Comparison of ENCODE assay signal across 24 mouse cellular contexts in the genomic region with DNA sequence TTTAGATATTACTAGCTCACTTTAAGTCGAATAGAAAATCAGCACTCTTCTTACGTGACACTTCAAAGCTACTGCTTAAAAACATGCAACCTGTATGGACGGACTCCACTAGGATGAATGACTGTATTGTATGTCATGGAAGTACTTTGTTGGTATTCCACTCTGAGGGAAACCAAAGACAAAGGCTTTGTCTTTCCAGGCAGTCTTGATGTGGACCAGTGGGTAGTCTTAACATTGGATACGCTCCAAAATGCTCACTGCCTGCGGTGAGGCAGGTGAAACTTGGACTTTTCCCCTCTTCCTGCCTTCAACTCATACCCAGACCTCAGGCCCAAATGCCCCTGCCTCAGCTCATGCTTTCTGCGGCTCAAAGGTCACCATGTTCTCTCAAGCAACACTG. TPM values are rescaled to one million over a fixed set of nuclear protein-coding genes. Genes with fewer than 3 reads are reported as not detected.
DNase-seq lines count a peak whose midpoint lies in the region; ATAC-seq and TF ChIP-seq lines count a peak whose summit lies in the region.
"Had no signal": no experiment of that assay in that cellular context is flagged by ENCODE, and none has a peak within 500 bp of the region (broad histone marks: within the 10 kb centered on the region; RNA-seq: fewer than 3 reads in every experiment).

No protein-coding gene starts in this region.

- H3K9me3 ChIP-seq in lung, embryonic 16.5 days (ENCODE audit: control insufficient read depth, low read length): no peaks in the 10 kb centered on the region
- no peaks in the 10 kb centered on the region for H3K9me3 ChIP-seq in stomach, postnatal 0 days (ENCODE audit: control insufficient read depth, low read length)
- no peaks in the 10 kb centered on the region for H3K9me3 ChIP-seq in neural tube, embryonic 15.5 days (replicated peaks)
- H3K9me3 ChIP-seq: forebrain, embryonic 12.5 days; forebrain, embryonic 15.5 days; hindbrain, embryonic 12.5 days; hindbrain, embryonic 15.5 days had no signal

- no peaks in the 10 kb centered on the region for H3K36me3 ChIP-seq in lung, embryonic 16.5 days (ENCODE audit: control insufficient read depth, insufficient read depth, low read length)
- no peaks in the 10 kb centered on the region for H3K36me3 ChIP-seq in stomach, postnatal 0 days (ENCODE audit: control insufficient read depth, insufficient read depth, low read length)
- H3K36me3 ChIP-seq in neural tube, embryonic 15.5 days: no peaks in the 10 kb centered on the region
- H3K36me3 ChIP-seq: forebrain, embryonic 12.5 days; forebrain, embryonic 15.5 days; hindbrain, embryonic 12.5 days; hindbrain, embryonic 15.5 days had no signal

- TF ChIP-seq EP300 in stomach, postnatal 0 days (optimal IDR thresholded peaks at IDR 0.05): no peak

- peak overlapping the region; percentile 62 for H3K27ac ChIP-seq in lung, embryonic 16.5 days (ENCODE audit: low read length)
- no peak overlapping the region for H3K27ac ChIP-seq in stomach, postnatal 0 days (replicated peaks)
- no peak overlapping the region for H3K27ac ChIP-seq in neural tube, embryonic 15.5 days (replicated peaks)
- H3K27ac ChIP-seq: forebrain, embryonic 12.5 days; forebrain, embryonic 15.5 days; hindbrain, embryonic 12.5 days; hindbrain, embryonic 15.5 days had no signal

- H3K4me3 ChIP-seq in lung, embryonic 16.5 days (ENCODE audit: low read length): no peak overlapping the region
- H3K4me3 ChIP-seq in stomach, postnatal 0 days (ENCODE audit: low read depth, low read length): no peak overlapping the region
- no peak overlapping the region for H3K4me3 ChIP-seq in neural tube, embryonic 15.5 days (replicated peaks)
- H3K4me3 ChIP-seq: erythroblast, embryonic 14.5 days; forebrain, embryonic 12.5 days; forebrain, embryonic 15.5 days; hindbrain, embryonic 12.5 days; hindbrain, embryonic 15.5 days had no signal

- TF ChIP-seq CTCF in stomach, postnatal 0 days (IDR thresholded peaks at IDR 0.05; ENCODE audit: low read depth): no peak

- 58% methylated on average over 6 of the region's 6 CpGs for WGBS in lung, embryonic 16.5 days
- 70% methylated on average over 6 of the region's 6 CpGs for WGBS in stomach, postnatal 0 days
- 82% methylated on average over 6 of the region's 6 CpGs for WGBS in neural tube, embryonic 15.5 days

- H3K4me2 ChIP-seq in lung, embryonic 16.5 days (ENCODE audit: low read depth, low read length): no peak overlapping the region
- H3K4me2 ChIP-seq in stomach, postnatal 0 days (replicated peaks; ENCODE audit: low read depth): no peak overlapping the region
- no peak overlapping the region for H3K4me2 ChIP-seq in neural tube, embryonic 15.5 days
- H3K4me2 ChIP-seq: forebrain, embryonic 12.5 days; forebrain, embryonic 15.5 days; heart, embryonic 11.5 days; hindbrain, embryonic 12.5 days; hindbrain, embryonic 15.5 days had no signal

- no peak for ATAC-seq in lung, embryonic 16.5 days (ENCODE audit: low read depth)
- peak; percentile 40; the same call in 1 of the 2 replicates for ATAC-seq in stomach, postnatal 0 days (ENCODE audit: low FRiP score, low TSS enrichment)
- ATAC-seq in neural tube, embryonic 15.5 days (ENCODE audit: low FRiP score): no peak
- ATAC-seq: CD4-positive, CD25-positive, alpha-beta regulatory T cell, adult 4 months; forebrain, embryonic 15.5 days had no signal

- no peak overlapping the region for H3K9ac ChIP-seq in lung, embryonic 16.5 days (ENCODE audit: low read length)
- no peak overlapping the region for H3K9ac ChIP-seq in stomach, postnatal 0 days (ENCODE audit: low read length)
- no peak overlapping the region for H3K9ac ChIP-seq in neural tube, embryonic 15.5 days (replicated peaks)
- H3K9ac ChIP-seq: forebrain, embryonic 12.5 days; forebrain, embryonic 15.5 days; hindbrain, embryonic 12.5 days; hindbrain, embryonic 15.5 days had no signal

- DNase-seq in heart, adult 11 months: peak; percentile 55
- no peak for DNase-seq in heart, adult 18-20 months
- peak; percentile 14 for DNase-seq in kidney, postnatal 14 days
- no peak for DNase-seq in kidney, postnatal 4 days
- DNase-seq in lung, postnatal 4 days: no peak
- no peak for DNase-seq in stomach, postnatal 0 days (ENCODE audit: low spot score)
- DNase-seq: adrenal gland, adult 2 months; adrenal gland, postnatal 14 days; cerebellum, adult 11-12 months; cerebellum, adult 8-10 months; cerebellum, postnatal 10 days; cerebellum, postnatal 36 days; embryo, embryonic 11 days; gastrocnemius, postnatal 25 days had no signal

- H3K4me1 ChIP-seq in lung, embryonic 16.5 days (replicated peaks; ENCODE audit: control insufficient read depth, insufficient read depth, low read length): peaks cover 3% of the 10 kb centered on the region; the same call in 1 of the 2 replicates
- H3K4me1 ChIP-seq in stomach, postnatal 0 days (replicated peaks; ENCODE audit: control insufficient read depth, insufficient read depth): no peaks in the 10 kb centered on the region
- H3K4me1 ChIP-seq in neural tube, embryonic 15.5 days: no peaks in the 10 kb centered on the region
- H3K4me1 ChIP-seq: forebrain, embryonic 12.5 days; forebrain, embryonic 15.5 days; hindbrain, embryonic 12.5 days; hindbrain, embryonic 15.5 days had no signal

- H3K27me3 ChIP-seq in lung, embryonic 16.5 days (ENCODE audit: control insufficient read depth, insufficient read depth, low read depth, low read length): no peaks in the 10 kb centered on the region
- H3K27me3 ChIP-seq in stomach, postnatal 0 days (ENCODE audit: control insufficient read depth, insufficient read depth, low read length): no peaks in the 10 kb centered on the region
- no peaks in the 10 kb centered on the region for H3K27me3 ChIP-seq in neural tube, embryonic 15.5 days (replicated peaks)
- H3K27me3 ChIP-seq: forebrain, embryonic 12.5 days; forebrain, embryonic 15.5 days; hindbrain, embryonic 12.5 days; hindbrain, embryonic 15.5 days had no signal

RNA-seq across cellular contexts. Expression of a gene that starts 41.4 kb away (rescaled TPM):
- 1 to 10 TPM; 5.1 to 7.9 TPM for total RNA-seq in heart, adult 18-20 months (2021)
- polyA plus RNA-seq in lung, embryonic 16.5 days (2015; fragmentation: Nextera tagmentation; extraction: Ambion mirVana): 21.7 and 24.4 TPM in 2 replicates
- polyA plus RNA-seq in stomach, postnatal 0 days (2015; fragmentation: Nextera tagmentation; extraction: Ambion mirVana): 23.1 and 23.8 TPM in 2 replicates
- polyA plus RNA-seq in neural tube, embryonic 15.5 days (2015; fragmentation: Nextera tagmentation; extraction: Ambion mirVana): 30.7 and 31.0 TPM in 2 replicates
- total RNA-seq: MEL had no signal

Comparison
In these comparisons a context has a peak if more than half of its experiments do, and no peak if none do; other contexts are left out.
1. DNase-seq: peak in heart, adult 11 months (single experiment) and kidney, postnatal 14 days (single experiment); none in heart, adult 18-20 months (0 of 2), kidney, postnatal 4 days (0 of 2), lung, postnatal 4 days (0 of 2) and stomach, postnatal 0 days (single experiment).